In genomic region chr17:32383661-32384060, GRCm38 (mm10) we compare ENCODE assay signal across 21 mouse cellular contexts. TPM values are rescaled to one million over a fixed set of nuclear protein-coding genes. Genes with fewer than 3 reads are reported as not detected.
A peak's percentile ranks its signal among the peaks of the same experiment; 100 is the strongest.
DNase-seq lines count a peak whose midpoint lies in the region; ATAC-seq and TF ChIP-seq lines count a peak whose summit lies in the region.
"Had no signal": no experiment of that assay in that cellular context is flagged by ENCODE, and none has a peak within 500 bp of the region (broad histone marks: within the 10 kb centered on the region; RNA-seq: fewer than 3 reads in every experiment).

No protein-coding gene starts in this region.

- peaks cover 17% of the 10 kb centered on the region for H3K4me1 ChIP-seq in heart, embryonic 11.5 days (ENCODE audit: control insufficient read depth, insufficient read depth, low read length)
- H3K4me1 ChIP-seq in heart, postnatal 0 days (ENCODE audit: control insufficient read depth, insufficient read depth) = peaks cover 17% of the 10 kb centered on the region; the same call in 1 of the 2 replicates

- 0 out of 2 replicates have a peak overlapping the region, but pooled peaks have one; percentile 16 for H3K9ac ChIP-seq in heart, embryonic 11.5 days (ENCODE audit: low read depth, low read length)
- no peak overlapping the region for H3K9ac ChIP-seq in heart, postnatal 0 days (replicated peaks; ENCODE audit: low read depth, low read length)
- H3K9ac ChIP-seq: intestine, embryonic 15.5 days; kidney, embryonic 15.5 days; liver, embryonic 14.5 days; stomach, embryonic 15.5 days had no signal

- intact Hi-C loops in left cerebral cortex, postnatal 4 days (cut with DNase I) = loop anchor here (2.0 kb wide), 1 partner anchor 21 kb away; no protein-coding TSS in a partner anchor
- intact Hi-C loops in left cerebral cortex, postnatal 14 days (cut with DNase I) = loop anchor here (2.0 kb wide), 1 partner anchor 19 kb away; no protein-coding TSS in a partner anchor

- no peaks in the 10 kb centered on the region for H3K36me3 ChIP-seq in heart, embryonic 11.5 days (ENCODE audit: control insufficient read depth, insufficient read depth, low read length)
- peaks cover 8% of the 10 kb centered on the region; the same call in 1 of the 2 replicates for H3K36me3 ChIP-seq in heart, postnatal 0 days (replicated peaks; ENCODE audit: control insufficient read depth, insufficient read depth, low read length)

- 0 out of 2 replicates have a peak overlapping the region, but pooled peaks have one; percentile 8 for H3K27ac ChIP-seq in heart, embryonic 11.5 days (ENCODE audit: low read depth, low read length)
- H3K27ac ChIP-seq in heart, postnatal 0 days (ENCODE audit: low read depth) = peak overlapping the region; percentile 37; the same call in 1 of the 2 replicates
- H3K27ac ChIP-seq: intestine, embryonic 15.5 days; kidney, embryonic 15.5 days; liver, embryonic 14.5 days; stomach, embryonic 15.5 days had no signal

- no peak for TF ChIP-seq CTCF in heart, postnatal 0 days (IDR thresholded peaks at IDR 0.05; ENCODE audit: low read depth)

- no peak overlapping the region for H3K4me3 ChIP-seq in heart, embryonic 11.5 days (ENCODE audit: low read depth, low read length)
- H3K4me3 ChIP-seq in heart, postnatal 0 days (ENCODE audit: low read depth, low read length) = no peak overlapping the region
- H3K4me3 ChIP-seq: intestine, embryonic 15.5 days; kidney, embryonic 15.5 days; stomach, embryonic 15.5 days had no signal

- H3K27me3 ChIP-seq in heart, embryonic 11.5 days (ENCODE audit: control insufficient read depth, insufficient read depth, low read length) = no peaks in the 10 kb centered on the region
- H3K27me3 ChIP-seq in heart, postnatal 0 days (ENCODE audit: control insufficient read depth, insufficient read depth, low read length) = no peaks in the 10 kb centered on the region
- H3K27me3 ChIP-seq: intestine, embryonic 15.5 days; kidney, embryonic 15.5 days; stomach, embryonic 15.5 days had no signal

- H3K4me2 ChIP-seq in heart, embryonic 11.5 days = no peak overlapping the region
- H3K4me2 ChIP-seq in heart, postnatal 0 days (ENCODE audit: low read depth, low read length) = no peak overlapping the region
- H3K4me2 ChIP-seq: intestine, embryonic 15.5 days; kidney, embryonic 15.5 days; stomach, embryonic 15.5 days had no signal

- 74% methylated on average over 5 of the region's 5 CpGs for WGBS in heart, embryonic 11.5 days (ENCODE audit: insufficient replicate concordance)
- 36% methylated on average over 5 of the region's 5 CpGs for WGBS in heart, postnatal 0 days

- ATAC-seq in heart, embryonic 11.5 days (replicated peaks; ENCODE audit: insufficient number of reproducible peaks, low FRiP score, low TSS enrichment) = no peak
- ATAC-seq in heart, postnatal 0 days (ENCODE audit: insufficient read depth, low read depth) = no peak
- no peak for ATAC-seq in megakaryocyte, adult 5-6 weeks (ENCODE audit: poor library complexity, severe bottlenecking)
- ATAC-seq: intestine, embryonic 15.5 days; lung, postnatal 0 days had no signal

- peak; percentile 23 for DNase-seq in cerebellum, adult 9-11 months
- DNase-seq in cerebellum, postnatal 25 days = no peak
- peak; percentile 63 for DNase-seq in left cerebral cortex, postnatal 4 days
- no peak for DNase-seq in left cerebral cortex, postnatal 14 days (ENCODE audit: low spot score in 2 of 2)
- no peak for DNase-seq in heart, postnatal 0 days (ENCODE audit: low spot score)
- DNase-seq in thymus, postnatal 4 days = no peak
- DNase-seq: gastrocnemius, postnatal 25 days; layer of hippocampus, postnatal 36 days; thymus, postnatal 25 days had no signal

- TF ChIP-seq EP300 in heart, postnatal 0 days (IDR thresholded peaks at IDR 0.05; ENCODE audit: low read depth) = no peak

- H3K9me3 ChIP-seq in heart, embryonic 11.5 days (replicated peaks; ENCODE audit: control insufficient read depth, low read length) = no peaks in the 10 kb centered on the region
- H3K9me3 ChIP-seq in heart, postnatal 0 days (replicated peaks; ENCODE audit: control insufficient read depth, low read length) = no peaks in the 10 kb centered on the region
- H3K9me3 ChIP-seq: intestine, embryonic 15.5 days; kidney, embryonic 15.5 days; stomach, embryonic 15.5 days had no signal

RNA-seq across cellular contexts. Expression of gene Wiz, which starts 5.6 kb away (rescaled TPM):
- total RNA-seq in left cerebral cortex, postnatal 4 days (2021) = 100 to 1,000 TPM; 114 to 122 TPM
- total RNA-seq in left cerebral cortex, postnatal 14 days (2021) = 10 to 100 TPM; 78.0 to 85.2 TPM
- 16.2 and 17.6 TPM in 2 replicates for polyA plus RNA-seq in heart, embryonic 11.5 days (2014; fragmentation: Nextera tagmentation; extraction: Ambion mirVana)
- 14.2 and 21.4 TPM in 2 replicates for total RNA-seq in heart, postnatal 0 days (2014; rRNA removed; ENCODE audit: low replicate concordance)
- 6.8 and 7.0 TPM in 2 replicates for polyA plus RNA-seq in heart, postnatal 0 days (2015; fragmentation: Nextera tagmentation; extraction: Ambion mirVana)
- total RNA-seq in megakaryocyte, adult 5-6 weeks (2015) = 17.2 and 23.0 TPM in 2 replicates
- total RNA-seq in megakaryocyte, adult 5-6 weeks (2017) = 4.9 and 5.9 TPM in 2 replicates

RNA-seq across cellular contexts. Expression of gene Rasal3, which starts 19.7 kb away (rescaled TPM):
- total RNA-seq in left cerebral cortex, postnatal 4 days (2021) = 1 to 10 TPM; 1.5 to 1.9 TPM
- total RNA-seq in left cerebral cortex, postnatal 14 days (2021) = 1 to 10 TPM; 3.0 TPM
- 0.94 and 1.3 TPM in 2 replicates for polyA plus RNA-seq in heart, embryonic 11.5 days (2014; fragmentation: Nextera tagmentation; extraction: Ambion mirVana)
- total RNA-seq in heart, postnatal 0 days (2014; rRNA removed; ENCODE audit: low replicate concordance) = 7.3 and 15.0 TPM in 2 replicates
- polyA plus RNA-seq in heart, postnatal 0 days (2015; fragmentation: Nextera tagmentation; extraction: Ambion mirVana) = 0.40 TPM in 2 replicates
- 52.9 and 54.4 TPM in 2 replicates for total RNA-seq in megakaryocyte, adult 5-6 weeks (2015)
- 19.5 and 25.7 TPM in 2 replicates for total RNA-seq in megakaryocyte, adult 5-6 weeks (2017)
- polyA plus RNA-seq: C2C12 had no signal

RNA-seq across cellular contexts. Expression of gene Akap8l, which starts 33.3 kb away (rescaled TPM):
- 100 to 1,000 TPM in 1 of 2 experiments, 10 to 100 TPM in 1; 98.5 to 109 TPM for total RNA-seq in left cerebral cortex, postnatal 4 days (2021)
- 100 to 1,000 TPM; 164 to 175 TPM for total RNA-seq in left cerebral cortex, postnatal 14 days (2021)
- 59.0 and 63.8 TPM in 2 replicates for polyA plus RNA-seq in heart, embryonic 11.5 days (2014; fragmentation: Nextera tagmentation; extraction: Ambion mirVana)
- total RNA-seq in heart, postnatal 0 days (2014; rRNA removed; ENCODE audit: low replicate concordance) = 38.5 and 80.6 TPM in 2 replicates
- 66.4 and 70.8 TPM in 2 replicates for polyA plus RNA-seq in heart, postnatal 0 days (2015; fragmentation: Nextera tagmentation; extraction: Ambion mirVana)
- total RNA-seq in megakaryocyte, adult 5-6 weeks (2015) = 48.3 and 51.1 TPM in 2 replicates
- total RNA-seq in megakaryocyte, adult 5-6 weeks (2017) = 66.4 and 69.6 TPM in 2 replicates

RNA-seq across cellular contexts. Expression of gene Pglyrp2, which starts 40.3 kb away (rescaled TPM):
- total RNA-seq in left cerebral cortex, postnatal 4 days (2021) = not detected
- not detected for total RNA-seq in left cerebral cortex, postnatal 14 days (2021)
- polyA plus RNA-seq in heart, embryonic 11.5 days (2014; fragmentation: Nextera tagmentation; extraction: Ambion mirVana) = 0.34 TPM in 1 of 2 replicates, not detected in the other
- total RNA-seq in heart, postnatal 0 days (2014; rRNA removed; ENCODE audit: low replicate concordance) = not detected in 2 replicates
- not detected in 2 replicates for polyA plus RNA-seq in heart, postnatal 0 days (2015; fragmentation: Nextera tagmentation; extraction: Ambion mirVana)
- 1.7 and 2.0 TPM in 2 replicates for total RNA-seq in megakaryocyte, adult 5-6 weeks (2015)
- 1.4 and 2.2 TPM in 2 replicates for total RNA-seq in megakaryocyte, adult 5-6 weeks (2017)
- total RNA-seq: gastrocnemius, postnatal 25 days; layer of hippocampus, adult 18-20 months; layer of hippocampus, postnatal 36 days; left cerebral cortex, postnatal 36 days had no signal
- polyA plus RNA-seq: C2C12; hindbrain, embryonic 11.5 days; kidney, embryonic 15.5 days; neural tube, embryonic 11.5 days had no signal

Comparison
In these comparisons a context has a peak if more than half of its experiments do, and no peak if none do; other contexts are left out.
1. DNase-seq: peak in cerebellum, adult 9-11 months (single experiment) and left cerebral cortex, postnatal 4 days (single experiment); none in cerebellum, postnatal 25 days (0 of 2), left cerebral cortex, postnatal 14 days (0 of 2), heart, postnatal 0 days (single experiment) and thymus, postnatal 4 days (single experiment).